Mouse (Mus musculus): ENCODE measurements around the gene Aco1.
A peak's percentile ranks its signal among the peaks of the same experiment; 100 is the strongest.

Gene Aco1

GRCm38 (mm10) chr4:40205231-40205903 is 62.5 kb downstream of the Aco1 start:
- DNase-seq (ENCODE audit: extremely low read depth, insufficient read length, low spot score): no peak

GRCm38 (mm10) chr4:40207701-40208100 is 64.8 kb downstream of the Aco1 start:
- no peak for DNase-seq (ENCODE audit: extremely low read depth, insufficient read length, low spot score)

DNA sequence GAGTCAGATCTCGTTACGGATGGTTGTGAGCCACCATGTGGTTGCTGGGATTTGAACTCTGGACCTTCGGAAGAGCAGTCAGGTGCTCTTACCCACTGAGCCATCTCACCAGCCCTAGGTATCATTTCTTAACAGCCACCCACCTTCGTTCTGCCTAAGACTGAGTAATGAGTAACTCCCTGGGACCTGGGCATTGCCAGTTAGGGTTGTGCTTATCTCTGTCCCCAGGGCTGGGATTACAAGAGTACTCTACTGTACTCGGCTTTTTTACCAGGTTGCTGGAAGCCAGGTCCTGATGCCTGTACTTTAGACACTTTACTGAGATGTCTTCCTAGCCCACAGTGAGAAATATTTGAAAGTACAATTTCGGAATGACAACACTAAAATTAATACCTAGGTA is 69.3 kb downstream of the Aco1 start:
- no peak for DNase-seq (ENCODE audit: extremely low read depth, insufficient read length, low spot score)

- no peak for DNase-seq (ENCODE audit: extremely low read depth, insufficient read length, low spot score)
Observed at GRCm38 (mm10) chr4:40217910-40218309, 75.0 kb downstream of the Aco1 start.

GRCm38 (mm10) chr4:40218382-40218781 is 75.5 kb downstream of the Aco1 start:
- no peak for DNase-seq (ENCODE audit: extremely low read depth, insufficient read length, low spot score)

DNA sequence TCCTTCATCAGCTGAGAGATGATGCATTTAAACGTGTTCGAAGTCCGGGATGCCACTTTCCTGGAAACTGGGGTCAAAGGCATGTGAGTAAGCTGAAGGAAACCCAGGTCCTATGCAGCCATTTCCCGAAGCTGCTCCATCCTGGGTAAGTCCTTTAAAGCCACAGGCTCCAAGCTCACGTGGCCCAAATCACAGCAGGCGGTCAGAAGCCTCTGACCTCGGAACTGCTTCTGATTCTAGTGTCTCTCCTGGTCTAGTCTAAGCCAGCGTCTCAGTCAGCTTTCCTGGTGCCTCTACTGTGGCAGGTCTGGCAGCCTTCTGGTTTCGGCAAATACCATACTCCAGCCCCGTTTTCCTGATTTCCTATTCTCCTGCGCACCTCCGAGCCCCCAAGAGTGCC is 77.6 kb downstream of the Aco1 start:
- no peak for DNase-seq (ENCODE audit: extremely low read depth, insufficient read length, low spot score)

GRCm38 (mm10) chr4:40221004-40221760 is 78.3 kb downstream of the Aco1 start:
- no peak for DNase-seq (ENCODE audit: extremely low read depth, insufficient read length, low spot score)

- no peak for DNase-seq (ENCODE audit: extremely low read depth, insufficient read length, low spot score)
Observed at GRCm38 (mm10) chr4:40221876-40222585, 79.2 kb downstream of the Aco1 start.

DNA sequence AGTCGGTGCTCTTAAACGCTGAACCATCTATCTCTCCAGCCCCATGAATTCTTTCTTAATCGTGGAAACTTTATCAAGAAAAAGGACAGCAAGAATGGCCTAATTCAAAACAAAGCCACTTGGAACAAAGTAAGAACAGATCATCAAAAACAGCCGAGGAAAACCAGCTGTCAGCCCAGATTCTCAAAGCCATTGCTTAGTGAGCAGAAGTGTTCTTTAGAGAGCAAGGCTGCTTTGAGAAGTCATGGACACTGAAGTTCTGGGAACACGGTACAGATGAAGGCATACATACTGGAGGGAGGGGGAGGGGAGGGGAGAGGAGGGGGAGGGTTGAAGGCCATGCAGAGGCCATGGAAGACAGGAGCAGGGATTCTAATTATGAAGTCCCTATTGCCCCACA is 83.2 kb downstream of the Aco1 start:
- DNase-seq (ENCODE audit: extremely low read depth, insufficient read length, low spot score): no peak

- DNase-seq (ENCODE audit: extremely low read depth, insufficient read length, low spot score): no peak
Observed at GRCm38 (mm10) chr4:40227131-40227530, 84.2 kb downstream of the Aco1 start.

DNA sequence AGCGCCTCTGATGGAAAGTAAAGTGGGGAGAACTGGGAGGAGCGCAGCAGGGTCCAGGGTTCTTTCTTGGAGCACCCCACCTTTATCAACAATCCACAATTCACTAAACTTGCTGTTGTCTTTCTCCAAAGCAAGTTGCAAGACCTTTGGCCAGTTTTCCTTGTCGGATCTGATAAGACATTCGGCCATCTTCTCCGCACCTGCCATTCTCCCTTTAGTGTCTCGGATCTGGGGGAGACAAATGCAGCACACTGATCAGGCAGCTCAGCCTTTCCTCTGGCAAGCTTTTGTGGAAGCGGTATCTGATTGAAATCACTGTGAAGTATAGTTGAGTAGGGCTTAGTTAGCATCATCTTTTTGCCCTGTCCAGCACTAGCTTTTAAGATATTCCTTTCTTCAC is 85.0 kb downstream of the Aco1 start:
- no peak for DNase-seq (ENCODE audit: extremely low read depth, insufficient read length, low spot score)

- peak; percentile 15 for DNase-seq (ENCODE audit: extremely low read depth, insufficient read length, low spot score)
Observed at GRCm38 (mm10) chr4:40229723-40230122, 86.8 kb downstream of the Aco1 start.

DNA sequence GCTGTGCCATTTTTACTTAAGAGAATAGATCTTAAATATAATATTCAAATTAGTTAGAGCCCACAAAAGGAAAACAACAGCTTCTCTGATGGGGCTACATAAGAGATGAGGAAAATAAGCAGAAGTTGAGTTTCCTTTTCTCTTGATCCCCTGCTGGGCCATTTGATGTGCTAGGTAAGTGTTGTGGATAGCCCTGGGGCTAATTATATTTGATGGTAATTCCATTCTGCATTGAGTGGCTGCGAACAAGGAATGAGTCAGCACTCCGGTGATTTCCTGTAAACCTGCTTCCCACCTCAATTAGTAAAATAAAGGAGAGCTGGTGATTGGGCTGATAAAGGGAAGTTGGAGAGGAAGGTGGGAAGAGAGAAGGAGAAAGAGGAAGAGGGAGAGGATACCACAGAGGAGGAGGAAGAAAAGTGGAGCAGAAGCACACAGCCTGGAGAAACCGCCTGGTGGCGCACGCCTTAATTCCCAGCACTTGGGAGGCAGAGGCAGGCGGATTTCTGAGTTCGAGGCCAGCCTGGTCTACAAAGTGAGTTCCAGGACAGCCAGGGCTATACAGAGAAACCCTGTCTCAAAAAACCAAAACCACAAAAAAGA is 90.3 kb downstream of the Aco1 start:
- DNase-seq (ENCODE audit: extremely low read depth, insufficient read length, low spot score): no peak

DNA sequence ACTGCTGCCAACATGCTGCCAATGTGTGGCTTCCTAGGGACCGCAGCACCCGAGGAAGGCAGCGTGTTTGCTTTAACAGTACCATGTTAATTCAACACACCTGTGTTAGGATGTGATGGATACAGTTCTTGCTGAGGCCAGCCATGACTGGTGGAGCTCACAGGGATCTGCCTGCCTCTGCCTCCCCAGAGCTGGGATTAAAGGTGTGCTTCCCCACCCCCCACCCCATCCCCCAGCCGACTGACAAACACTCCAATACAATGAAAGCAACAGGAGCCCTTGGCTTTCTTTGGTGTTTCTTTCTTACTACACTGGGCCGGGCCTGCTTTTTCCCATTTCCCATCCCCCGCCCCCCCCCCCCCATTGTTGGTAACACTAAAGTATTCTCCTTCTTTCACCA is 91.4 kb downstream of the Aco1 start:
- DNase-seq (ENCODE audit: extremely low read depth, insufficient read length, low spot score): no peak

DNA sequence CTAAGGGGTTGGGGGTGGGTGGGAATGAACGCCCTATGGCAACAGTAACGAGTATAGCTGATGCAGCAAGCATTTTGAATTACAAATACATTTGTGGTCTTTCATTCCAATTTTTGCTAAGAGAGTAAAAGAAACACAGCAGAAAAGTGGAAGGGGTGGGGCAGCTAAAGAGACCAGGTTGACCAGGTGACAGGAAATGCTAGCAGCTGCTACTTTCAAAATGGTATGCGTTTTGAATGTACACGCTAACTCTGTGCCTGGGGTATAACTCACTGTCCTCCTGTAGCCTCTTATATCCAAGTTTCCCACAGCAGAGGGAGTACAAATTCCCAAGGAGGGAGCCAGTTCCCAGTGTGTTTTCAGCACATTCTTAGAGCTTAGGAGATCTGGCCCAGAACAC is 93.9 kb downstream of the Aco1 start:
- no peak for DNase-seq (ENCODE audit: extremely low read depth, insufficient read length, low spot score)

DNA sequence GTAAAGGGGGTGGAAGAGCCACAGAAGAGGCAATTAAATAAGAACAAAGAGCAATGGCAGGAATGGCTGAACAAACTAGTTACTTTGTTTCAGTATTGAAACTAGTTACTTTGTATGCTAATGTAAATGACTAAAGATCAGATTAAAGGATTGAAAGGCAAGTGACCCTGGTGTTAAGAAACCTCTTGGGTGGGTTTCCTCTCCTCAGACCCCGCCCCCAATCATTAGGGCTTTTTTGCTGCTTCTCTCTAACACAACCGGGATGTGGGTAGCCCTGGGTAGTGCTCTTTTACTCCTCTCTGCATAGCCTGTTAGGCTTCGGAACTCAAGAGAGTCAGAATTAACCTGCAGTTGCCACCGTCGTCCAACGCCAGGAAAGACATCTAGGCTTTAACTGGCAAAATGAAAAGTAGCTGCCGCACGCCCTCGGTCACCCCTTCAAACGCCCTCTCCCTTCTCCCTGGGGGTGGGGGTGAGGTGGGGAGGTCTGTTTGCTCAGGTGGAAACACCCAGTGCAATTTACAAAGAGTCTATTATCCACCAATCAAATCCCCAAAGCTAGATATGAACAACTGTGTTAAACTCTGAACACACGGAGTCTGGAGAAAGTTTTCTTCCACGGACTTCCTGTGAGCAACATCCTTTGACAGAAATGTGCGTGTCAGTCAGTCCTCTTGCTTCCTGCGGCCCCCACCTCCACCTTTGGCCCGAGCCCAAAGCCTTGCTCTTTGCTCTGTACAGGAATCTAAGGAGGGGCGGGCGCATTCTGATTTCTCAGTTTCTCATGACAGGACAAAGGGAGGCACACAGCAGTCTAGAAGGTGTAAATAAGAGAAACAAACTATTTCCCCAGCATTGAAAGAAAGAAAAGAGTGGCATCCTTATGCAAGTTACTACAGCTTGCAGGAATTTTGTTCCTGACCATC is 95.9 kb downstream of the Aco1 start:
- DNase-seq (ENCODE audit: extremely low read depth, insufficient read length, low spot score): peak; percentile 75

GRCm38 (mm10) chr4:40239409-40240271 is 96.8 kb downstream of the Aco1 start, which contains the start of gene Ddx58:
Gene Ddx58, minus strand, starts transcription at chr4:40239828.
- peak; percentile 75 for DNase-seq (ENCODE audit: extremely low read depth, insufficient read length, low spot score)

DNA sequence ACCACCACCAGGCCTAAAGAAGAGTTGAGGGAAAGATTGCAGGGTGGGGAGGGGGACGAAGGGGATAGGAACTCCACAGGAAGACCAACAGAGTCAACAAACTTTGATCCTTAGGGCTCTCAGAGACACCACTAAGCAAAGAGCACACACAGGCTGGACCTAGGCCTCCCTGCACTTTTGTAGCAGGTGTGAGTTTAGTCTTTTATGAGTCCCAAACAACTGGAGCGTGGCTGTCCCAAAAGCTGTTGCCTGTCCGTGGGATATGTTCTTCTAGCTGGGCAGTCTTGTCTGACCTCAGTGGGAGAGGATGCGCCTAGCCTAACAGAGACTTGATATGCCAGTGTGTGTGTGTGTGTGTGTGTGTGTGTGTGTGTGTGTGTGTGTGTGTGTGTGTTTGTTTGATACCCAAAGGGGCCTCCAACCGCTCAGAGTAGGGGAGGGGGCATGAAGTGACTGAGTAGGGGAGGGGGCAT is 97.4 kb downstream of the Aco1 start:
- DNase-seq (ENCODE audit: extremely low read depth, insufficient read length, low spot score): peak; percentile 29

DNA sequence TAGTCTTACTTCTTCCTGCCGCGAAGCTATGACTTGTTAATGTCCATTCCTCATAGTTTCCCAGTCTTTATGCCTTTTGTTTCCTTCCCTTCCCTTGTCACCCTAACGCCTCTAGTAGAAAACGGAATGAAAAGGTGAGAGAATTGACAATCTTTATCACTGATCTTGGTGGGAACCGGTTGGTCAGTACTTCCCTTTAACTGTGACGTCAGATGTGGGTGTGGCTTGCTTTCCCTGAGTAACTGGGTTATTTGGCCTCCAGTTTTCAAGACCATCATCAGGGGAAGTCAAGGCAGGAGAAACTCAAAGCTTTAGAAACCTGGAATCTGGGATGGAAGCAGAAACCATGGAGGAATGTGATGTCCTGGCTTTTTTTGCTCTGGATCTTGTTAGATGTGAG is 99.0 kb downstream of the Aco1 start:
- no peak for DNase-seq (ENCODE audit: extremely low read depth, insufficient read length, low spot score)

Measured in 3134 (cell line).